Mouse (Mus musculus) right cerebral cortex, postnatal 14 days (tissue): ENCODE results near the gene Gnb5.

Source experiments
- DNase-seq: peaks from one replicate; pipeline ENCODE4 v3.0.0; 2022

Gnb5 gene

GRCm38 (mm10) chr9:75308621-75309020 is 2.5 kb downstream of the Gnb5 start:
- no peak for DNase-seq

GRCm38 (mm10) chr9:75312008-75312407 is 5.9 kb downstream of the Gnb5 start:
- DNase-seq = peak; percentile 87

GRCm38 (mm10) chr9:75313138-75313831 is 7.2 kb downstream of the Gnb5 start:
- DNase-seq = no peak

- DNase-seq = peak; percentile 83
Measured at GRCm38 (mm10) chr9:75313832-75314516, 7.9 kb downstream of the Gnb5 start.

GRCm38 (mm10) chr9:75314517-75315105 is 8.5 kb downstream of the Gnb5 start:
- DNase-seq = no peak

- no peak for DNase-seq
Measured at GRCm38 (mm10) chr9:75315238-75315637, 9.2 kb downstream of the Gnb5 start.

- no peak for DNase-seq
Measured at GRCm38 (mm10) chr9:75316771-75317170, 10.7 kb downstream of the Gnb5 start.

- DNase-seq = no peak
Measured at GRCm38 (mm10) chr9:75318196-75318595, 12.1 kb downstream of the Gnb5 start.

GRCm38 (mm10) chr9:75319365-75319764 is 13.3 kb downstream of the Gnb5 start:
- no peak for DNase-seq

- DNase-seq = no peak
Measured at GRCm38 (mm10) chr9:75322099-75322885, 16.2 kb downstream of the Gnb5 start.

- no peak for DNase-seq
Measured at GRCm38 (mm10) chr9:75328047-75328446, 22.0 kb downstream of the Gnb5 start.

GRCm38 (mm10) chr9:75330821-75331220 is 24.7 kb downstream of the Gnb5 start:
- DNase-seq = no peak

GRCm38 (mm10) chr9:75334440-75334839 is 28.4 kb downstream of the Gnb5 start:
- no peak for DNase-seq

GRCm38 (mm10) chr9:75338016-75338415 is 31.9 kb downstream of the Gnb5 start:
- DNase-seq = peak; percentile 34

- DNase-seq = no peak
Measured at GRCm38 (mm10) chr9:75342433-75342832, 36.3 kb downstream of the Gnb5 start.

GRCm38 (mm10) chr9:75347458-75347857 is 41.4 kb downstream of the Gnb5 start, which contains the start of gene Bcl2l10:
TSS of gene Bcl2l10 (plus strand) at chr9:75347758.
- DNase-seq = no peak

- no peak for DNase-seq
Measured at GRCm38 (mm10) chr9:75348066-75348465, 42.0 kb downstream of the Gnb5 start.

- DNase-seq = no peak
Measured at GRCm38 (mm10) chr9:75348641-75349040, 42.6 kb downstream of the Gnb5 start.

GRCm38 (mm10) chr9:75353094-75353493 is 47.0 kb downstream of the Gnb5 start:
- no peak for DNase-seq

GRCm38 (mm10) chr9:75355783-75356182 is 49.7 kb downstream of the Gnb5 start:
- no peak for DNase-seq

- peak; percentile 36 for DNase-seq
Measured at GRCm38 (mm10) chr9:75357087-75357654, 51.1 kb downstream of the Gnb5 start.

- peak; percentile 71 for DNase-seq
Measured at GRCm38 (mm10) chr9:75361699-75362098, 55.6 kb downstream of the Gnb5 start.

GRCm38 (mm10) chr9:75362201-75362600 is 56.1 kb downstream of the Gnb5 start:
- DNase-seq = no peak
